Mouse (Mus musculus) mouse embryonic stem cell (cell line): ENCODE data around the gene Gm49601.

Experiments used
- in situ Hi-C, 2 experiments: fragments of 300-500 bp; cut with MboI; formaldehyde crosslinking; loops; 1 replicate in 1 of 2; 3 replicates in 1 of 2; pipeline ENCODE4 v1.14.3; 2019 to 2020; ENCODE audit warnings: low sequenced_read_pairs in 2 of 2, low pct_unique_long_range_greater_than_20kb in 1 of 2, mixed read lengths in 1 of 2; ENCODE audit not compliant: unreplicated experiment in 1 of 2

Gene Gm49601

GRCm38 (mm10) chr16:18632059-18632458 lies 5.8 kb upstream of the Gm49601 start:
- in situ Hi-C loops, result no loop called here

- in situ Hi-C loops, result no loop called here
Measured at GRCm38 (mm10) chr16:18631141-18631540, 4.9 kb upstream of the Gm49601 start.

- in situ Hi-C loops, result no loop called here
Measured at GRCm38 (mm10) chr16:18630291-18630690, 4.1 kb upstream of the Gm49601 start.

- in situ Hi-C loops, result no loop called here
Measured at GRCm38 (mm10) chr16:18629390-18630231, 3.4 kb upstream of the Gm49601 start, which contains the start of gene Sept5. Sept5 (minus strand) TSS chr16:18629954.

DNA sequence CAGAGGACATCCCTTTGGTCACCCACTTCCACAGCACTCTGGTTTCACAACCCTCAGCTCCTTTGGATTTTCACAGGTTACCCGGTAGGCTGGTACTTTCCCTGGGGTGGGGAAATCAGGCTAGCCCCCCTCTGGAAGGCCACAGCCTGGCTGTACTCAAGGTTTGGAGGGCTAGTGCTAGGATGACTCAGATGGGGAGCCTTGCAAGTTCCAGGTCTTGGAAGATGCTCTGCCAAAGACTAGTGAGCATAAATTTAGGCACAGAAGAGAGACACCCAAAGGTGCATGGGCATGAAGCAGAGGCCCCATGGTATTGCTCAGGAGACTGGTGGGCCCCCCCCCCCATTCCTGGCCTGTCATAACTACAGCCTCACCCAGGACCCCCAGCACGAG lies 2.7 kb upstream of the Gm49601 start:
- in situ Hi-C loops, result no loop called here

GRCm38 (mm10) chr16:18628206-18628947 lies 2.1 kb upstream of the Gm49601 start:
- in situ Hi-C loops, result no loop called here

DNA sequence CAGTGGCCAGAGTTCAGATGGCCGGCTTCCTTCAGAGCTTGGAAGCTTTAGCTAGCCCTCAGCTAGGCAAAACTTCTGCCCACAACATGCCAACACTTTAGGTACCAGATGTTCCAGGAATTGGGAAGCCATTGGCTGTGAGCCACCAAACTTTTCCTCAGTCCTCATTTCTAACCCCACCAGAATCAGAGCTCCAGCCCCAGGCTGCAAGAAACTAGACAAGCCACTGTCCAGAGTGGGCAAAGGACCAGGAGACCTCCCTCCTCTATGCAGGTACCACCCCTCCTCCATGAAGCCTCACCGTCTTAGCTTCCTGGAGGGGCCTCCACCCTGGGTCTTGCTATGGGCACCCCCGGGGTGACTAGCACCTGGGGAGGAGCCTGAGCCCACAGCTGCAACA lies 936 bp upstream of the Gm49601 start:
- in situ Hi-C loops, result no loop called here

DNA sequence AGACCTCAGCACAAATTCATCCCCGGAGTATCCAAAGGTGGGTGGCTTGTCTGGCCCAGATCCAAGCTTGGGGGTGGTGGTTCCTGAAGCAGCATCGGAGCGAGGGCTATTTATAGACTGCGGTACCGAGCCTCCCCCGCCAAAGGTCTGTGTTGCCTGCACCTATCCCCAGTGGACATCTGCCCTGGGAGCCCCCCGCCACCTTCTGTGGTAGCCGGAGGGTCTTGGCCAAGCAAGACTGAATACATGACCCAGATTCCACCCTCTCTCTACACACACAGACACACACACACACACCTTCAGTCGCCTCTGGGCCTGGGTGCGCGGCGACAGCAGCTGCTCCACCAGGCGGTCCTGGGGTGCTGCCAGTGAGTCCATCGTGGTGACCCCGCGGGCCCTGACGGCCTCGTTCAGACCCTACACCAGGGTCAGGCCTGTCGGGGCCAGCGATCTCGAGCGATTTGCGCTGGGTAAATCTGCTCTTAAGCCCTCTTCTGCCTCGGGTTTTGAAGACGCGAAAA lies 376 bp downstream of the Gm49601 start:
- in situ Hi-C loops, result no loop called here

- in situ Hi-C loops, result no loop called here
Measured at GRCm38 (mm10) chr16:18625097-18625496, 1.1 kb downstream of the Gm49601 start.

DNA sequence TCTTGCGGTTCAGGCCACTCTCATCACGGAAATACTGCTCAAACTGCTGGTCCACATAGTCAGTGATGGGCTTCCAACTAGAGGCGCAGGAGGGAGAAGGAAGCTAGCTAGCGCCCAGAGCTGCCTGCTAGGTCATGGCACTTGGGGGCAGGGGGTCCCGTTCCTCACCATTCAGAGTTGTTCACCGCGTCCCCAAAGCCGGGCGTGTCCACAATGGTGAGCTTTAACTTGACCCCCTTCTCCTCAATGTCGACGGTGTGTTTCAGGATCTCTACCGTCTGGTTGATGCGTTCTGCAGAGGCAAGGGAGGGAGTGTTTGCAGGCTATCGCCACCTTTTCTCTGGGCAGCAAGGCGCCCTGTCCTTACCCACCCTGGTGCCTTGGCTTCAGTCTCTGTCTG lies 1.6 kb downstream of the Gm49601 start:
- in situ Hi-C loops, result loop anchor here in 1 of 2 experiments (5.0 kb wide), 1 partner anchor 42 kb away; no protein-coding TSS in a partner anchor

DNA sequence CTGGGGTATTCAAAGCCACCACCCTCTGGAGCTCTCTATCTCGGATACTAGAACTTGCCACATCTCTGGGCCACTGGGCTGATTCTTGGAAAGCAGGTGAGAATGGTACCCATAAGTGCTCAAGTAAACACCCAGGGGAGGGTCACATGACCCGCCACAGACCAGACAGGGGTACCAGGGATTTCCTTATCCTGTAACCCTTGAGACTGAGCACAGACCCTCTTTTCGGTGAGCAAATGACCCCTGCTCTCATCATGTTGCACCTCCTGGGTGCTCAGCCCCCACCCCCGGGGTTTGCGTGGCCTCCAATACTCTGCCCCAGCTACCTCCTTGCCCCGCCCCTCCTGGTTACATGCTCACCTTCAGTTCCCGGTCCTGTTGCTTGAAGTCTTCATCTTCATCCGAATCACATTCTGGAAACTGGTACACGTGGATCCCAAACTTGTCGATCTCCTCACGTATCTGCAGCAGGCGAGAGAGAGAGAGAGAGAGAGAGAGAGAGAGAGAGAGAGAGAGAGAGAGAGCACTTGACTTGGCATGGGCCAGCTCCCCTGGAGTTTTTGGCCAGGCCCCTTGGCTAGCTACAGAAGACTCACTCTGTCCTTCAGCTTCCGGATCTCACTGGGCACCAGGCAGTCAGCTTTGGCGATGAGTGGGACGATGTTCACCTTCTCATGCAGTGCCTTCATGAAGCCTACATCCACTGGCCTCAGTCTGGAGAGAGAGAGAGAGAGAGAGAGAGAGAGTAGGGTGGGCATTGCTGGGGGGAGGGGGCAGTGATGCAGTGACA lies 2.3 kb downstream of the Gm49601 start:
- in situ Hi-C loops, result loop anchor here in 1 of 2 experiments (5.0 kb wide), 1 partner anchor 42 kb away; no protein-coding TSS in a partner anchor

- in situ Hi-C loops, result loop anchor here in 1 of 2 experiments (5.0 kb wide), 1 partner anchor 41 kb away; no protein-coding TSS in a partner anchor
Measured at GRCm38 (mm10) chr16:18622916-18623750, 3.1 kb downstream of the Gm49601 start.

- in situ Hi-C loops, result loop anchor here in 1 of 2 experiments (5.0 kb wide), 1 partner anchor 40 kb away; no protein-coding TSS in a partner anchor
Measured at GRCm38 (mm10) chr16:18622019-18622418, 4.2 kb downstream of the Gm49601 start, which contains the start of gene Gp1bb. Gp1bb (minus strand) TSS chr16:18622403.

DNA sequence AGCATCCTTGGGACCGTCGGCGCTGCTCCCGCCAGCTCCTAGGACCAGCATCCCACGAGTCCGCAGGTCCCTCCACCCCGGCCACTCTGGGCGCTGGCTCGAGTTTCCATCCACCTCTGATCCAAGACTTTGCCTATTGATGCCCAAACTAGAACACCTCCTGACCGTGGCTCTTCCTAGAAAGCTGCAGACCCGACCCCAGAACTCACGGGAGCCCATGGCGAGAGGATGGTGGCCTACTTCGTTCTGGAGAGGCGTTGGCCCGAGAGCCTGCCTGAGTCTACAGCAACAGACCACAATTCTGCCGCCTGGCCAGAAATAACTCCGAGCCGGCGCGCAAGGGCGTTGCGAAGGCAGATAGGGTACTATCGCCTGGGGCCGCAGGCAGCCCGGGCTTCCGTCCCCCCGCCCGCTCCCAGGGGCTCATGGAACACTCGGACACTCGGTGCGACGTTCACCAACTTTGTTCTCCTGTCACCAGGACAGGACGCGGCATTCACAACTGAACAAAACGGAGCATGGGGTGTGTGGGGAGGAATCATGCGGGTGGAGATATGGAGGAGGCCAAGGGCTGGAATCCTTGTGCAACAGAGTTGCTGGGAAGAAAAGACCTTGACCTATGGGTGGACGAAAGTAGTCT lies 4.7 kb downstream of the Gm49601 start:
- in situ Hi-C loops, result loop anchor here in 1 of 2 experiments (5.0 kb wide), 1 partner anchor 39 kb away; no protein-coding TSS in a partner anchor

GRCm38 (mm10) chr16:18620601-18621361 lies 5.4 kb downstream of the Gm49601 start:
- in situ Hi-C loops, result loop anchor here in 1 of 2 experiments (5.0 kb wide), 1 partner anchor 38 kb away; no protein-coding TSS in a partner anchor

DNA sequence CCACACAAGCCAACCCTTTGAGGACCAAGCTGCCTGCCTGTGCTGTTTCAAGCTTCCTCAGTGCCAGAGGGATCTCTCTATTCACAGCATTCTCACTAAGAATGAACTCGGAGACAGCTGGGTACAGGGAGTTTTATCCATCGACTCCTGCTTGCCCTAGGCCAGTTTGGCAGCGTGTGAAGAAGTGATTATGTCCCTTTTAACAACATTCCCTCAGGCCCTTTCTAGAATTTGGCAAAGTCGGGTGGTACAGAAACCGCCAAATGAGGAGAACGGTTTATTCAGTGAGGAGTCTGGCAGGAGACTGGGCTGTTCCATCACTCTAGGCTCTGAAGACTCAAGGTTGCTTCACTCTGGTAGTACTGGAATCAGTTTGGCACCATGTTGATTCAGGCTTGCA lies 6.0 kb downstream of the Gm49601 start:
- in situ Hi-C loops, result loop anchor here in 1 of 2 experiments (5.0 kb wide), 1 partner anchor 38 kb away; no protein-coding TSS in a partner anchor
